Mouse (Mus musculus): ENCODE data around the gene Zfp825.
"Not testable (repeated sequence)": the region's sequence is repeated elsewhere in the genome, so short reads cannot be mapped to it uniquely, and the experiment has no call there.

Zfp825 gene

GRCm38 (mm10) chr13:74493911-74494679 is at the start of gene Zfp825:
Zfp825 (minus strand) TSS chr13:74493992.
- peak; percentile 42 for DNase-seq

GRCm38 (mm10) chr13:74535418-74535817 is 41.6 kb upstream of the Zfp825 start:
- DNase-seq = not testable (repeated sequence)

GRCm38 (mm10) chr13:74534864-74535263 is 41.1 kb upstream of the Zfp825 start:
- peak; percentile 24 for DNase-seq

- peak; percentile 0 for DNase-seq
Observed at GRCm38 (mm10) chr13:74534096-74534495, 40.3 kb upstream of the Zfp825 start.

- not testable (repeated sequence) for DNase-seq
Observed at GRCm38 (mm10) chr13:74531251-74531650, 37.5 kb upstream of the Zfp825 start.

- not testable (repeated sequence) for DNase-seq
Observed at GRCm38 (mm10) chr13:74529372-74529715, 35.6 kb upstream of the Zfp825 start.

GRCm38 (mm10) chr13:74528519-74529371 is 35.0 kb upstream of the Zfp825 start:
- not testable (repeated sequence) for DNase-seq

GRCm38 (mm10) chr13:74522481-74523237 is 28.9 kb upstream of the Zfp825 start:
- DNase-seq = peak; percentile 23

GRCm38 (mm10) chr13:74522141-74522480 is 28.3 kb upstream of the Zfp825 start:
- not testable (repeated sequence) for DNase-seq

GRCm38 (mm10) chr13:74507981-74508380 is 14.2 kb upstream of the Zfp825 start:
- not testable (repeated sequence) for DNase-seq

- not testable (repeated sequence) for DNase-seq
Observed at GRCm38 (mm10) chr13:74502851-74503250, 9.1 kb upstream of the Zfp825 start.

GRCm38 (mm10) chr13:74499696-74500095 is 5.9 kb upstream of the Zfp825 start:
- DNase-seq = not testable (repeated sequence)

- DNase-seq = not testable (repeated sequence)
Observed at GRCm38 (mm10) chr13:74484326-74484725, 9.5 kb downstream of the Zfp825 start.

GRCm38 (mm10) chr13:74471468-74471867 is 22.3 kb downstream of the Zfp825 start:
- DNase-seq = not testable (repeated sequence)

- DNase-seq = peak; percentile 68
Observed at GRCm38 (mm10) chr13:74462699-74463385, 30.9 kb downstream of the Zfp825 start.

GRCm38 (mm10) chr13:74462318-74462698 is 31.5 kb downstream of the Zfp825 start:
- not testable (repeated sequence) for DNase-seq

- no peak for DNase-seq
Observed at GRCm38 (mm10) chr13:74439895-74440294, 53.9 kb downstream of the Zfp825 start.

Measured in cerebellum, adult 11 months (tissue).